In genomic region chr17:73432058-73432457, GRCm38 (mm10) we compare ENCODE assay signal across 17 mouse cellular contexts. TPM values are rescaled to one million over a fixed set of nuclear protein-coding genes. Genes with fewer than 3 reads are reported as not detected.
"Had no signal": no experiment of that assay in that cellular context is flagged by ENCODE, and none has a peak within 500 bp of the region (broad histone marks: within the 10 kb centered on the region; RNA-seq: fewer than 3 reads in every experiment).

No protein-coding gene starts in this region.

- H3K27ac ChIP-seq: left cerebral cortex, adult 2 months; limb, embryonic 10.5 days; liver, embryonic 15.5 days; midbrain, embryonic 10.5 days; midbrain, embryonic 15.5 days had no signal

- H3K9ac ChIP-seq: liver, embryonic 15.5 days; midbrain, embryonic 15.5 days had no signal

- H3K9me3 ChIP-seq: limb, embryonic 10.5 days; liver, embryonic 15.5 days; midbrain, embryonic 10.5 days; midbrain, embryonic 15.5 days had no signal

- H3K36me3 ChIP-seq: limb, embryonic 10.5 days; liver, embryonic 15.5 days; midbrain, embryonic 10.5 days; midbrain, embryonic 15.5 days had no signal

- H3K4me2 ChIP-seq: liver, embryonic 11.5 days; liver, embryonic 15.5 days; midbrain, embryonic 15.5 days had no signal

- H3K4me1 ChIP-seq: limb, embryonic 10.5 days; liver, embryonic 15.5 days; midbrain, embryonic 10.5 days; midbrain, embryonic 15.5 days had no signal

- DNase-seq: kidney, postnatal 25 days; lung, adult 2 months; lung, postnatal 36 days; right cerebral cortex, postnatal 4 days; spleen, adult 18-20 months; thymus, adult 18-20 months; thymus, postnatal 14 days had no signal

- ATAC-seq: lung, postnatal 0 days; midbrain, embryonic 15.5 days had no signal

- H3K27me3 ChIP-seq: liver, embryonic 15.5 days; midbrain, embryonic 15.5 days had no signal

- H3K4me3 ChIP-seq: left cerebral cortex, adult 2 months; limb, embryonic 10.5 days; liver, embryonic 15.5 days; midbrain, embryonic 10.5 days; midbrain, embryonic 15.5 days had no signal

RNA-seq across cellular contexts. Expression of gene Capn13, which starts 31.4 kb away (rescaled TPM):
- total RNA-seq: layer of hippocampus, postnatal 25 days; left cerebral cortex, adult 2 months; left cerebral cortex, postnatal 14 days had no signal
- polyA plus RNA-seq: limb, embryonic 10.5 days; limb, embryonic 14.5 days; liver, embryonic 11.5 days; liver, embryonic 15.5 days; lung, postnatal 0 days; midbrain, embryonic 10.5 days; midbrain, embryonic 15.5 days had no signal
